Mouse (Mus musculus) embryonic facial prominence, embryonic 14.5 days (tissue): Measurements from ENCODE around the gene Rcc1. TPM values are rescaled to one million over a fixed set of nuclear protein-coding genes. Genes with fewer than 3 reads are reported as not detected.

Experiments used
- ATAC-seq: fragments of 200-750 bp; cut with Nextera tagmentation; 2 replicates; pipeline ENCODE4 v1.8.0; 2017; ENCODE audit warnings: low read depth, moderate number of reproducible peaks, moderate TSS enrichment
- DNase-seq: peaks from one replicate; pipeline ENCODE4 v3.0.0-alpha.2; 2015; ENCODE audit warnings: low spot score
- H3K27ac ChIP-seq: fragments of 300-500 bp; sonication (generic); replicated peaks from 2 replicates; pipeline ENCODE4 v1.5.1; 2014; ENCODE audit warnings: low read depth, mild to moderate bottlenecking, low read length, moderate library complexity
- H3K27me3 ChIP-seq: fragments of 300-500 bp; sonication (generic); replicated peaks from 2 replicates; pipeline ENCODE4 v1.6.1; 2014; ENCODE audit warnings: low read length; ENCODE audit not compliant: control insufficient read depth, insufficient read depth
- H3K36me3 ChIP-seq: fragments of 300-500 bp; sonication (generic); 2 replicates; pipeline ENCODE4 v1.6.1; 2014; ENCODE audit warnings: low read length, mixed read lengths; ENCODE audit not compliant: control insufficient read depth, insufficient read depth
- H3K4me1 ChIP-seq: fragments of 300-500 bp; sonication (generic); 2 replicates; pipeline ENCODE4 v1.6.1; 2014; ENCODE audit warnings: antibody characterized with exemption, low read length; ENCODE audit not compliant: control insufficient read depth, insufficient read depth
- H3K4me2 ChIP-seq: fragments of 300-500 bp; sonication (generic); 2 replicates; pipeline ENCODE4 v1.6.1; 2014; ENCODE audit warnings: low read depth, mild to moderate bottlenecking, low read length, moderate library complexity, mixed read lengths
- H3K4me3 ChIP-seq: fragments of 300-500 bp; sonication (generic); 2 replicates; pipeline ENCODE4 v1.5.1; 2014; ENCODE audit warnings: low read depth, mild to moderate bottlenecking, low read length
- H3K9ac ChIP-seq: fragments of 300-500 bp; sonication (generic); 2 replicates; pipeline ENCODE4 v1.6.1; 2014; ENCODE audit warnings: low read depth, mild to moderate bottlenecking, low read length, moderate library complexity, mixed read lengths
- H3K9me3 ChIP-seq: fragments of 300-500 bp; sonication (generic); 2 replicates; pipeline ENCODE4 v1.6.1; 2016; ENCODE audit warnings: low read length; ENCODE audit not compliant: control insufficient read depth
- WGBS: fragments of 180-500 bp; shearing (Covaris S2); extraction: QIAGEN DNeasy Blood & Tissue Kit; methylation state at CpG from one replicate; pipeline ENCODE4 v1.1.7; 2014; 5-methylcytosine and 5-hydroxymethylcytosine counted together
- polyA plus RNA-seq: library from polyadenylated mRNA; unstranded; fragments of >200 nt; fragmentation: Nextera tagmentation; extraction: Ambion mirVana; gene quantifications from 2 replicates; pipeline ENCODE4 v1.2.1, GENCODE M21; 2014

Rcc1 gene
- polyA plus RNA-seq, 1 experiment from 2014 or later, result 40.4 TPM

- ATAC-seq (no peak), DNase-seq (no peak)
- 90% methylated on average over 18 of the region's 18 CpGs for WGBS
- Histone ChIP-seq H3K4me2 (no peak overlapping the region), H3K27ac (no peak overlapping the region), H3K27me3 (no peaks in the 10 kb centered on the region), H3K4me1 (no peaks in the 10 kb centered on the region), H3K36me3 (peaks cover 84% of the 10 kb centered on the region), H3K4me3 (no peak overlapping the region), H3K9ac (no peak overlapping the region), H3K9me3 (no peaks in the 10 kb centered on the region)
Measured at GRCm38 (mm10) chr4:132367480-132368201, 14.2 kb upstream of the Rcc1 start.

GRCm38 (mm10) chr4:132365450-132366060, 12.2 kb upstream of the Rcc1 start:
- ATAC-seq (no peak), DNase-seq (peak; percentile 56)
- Histone ChIP-seq H3K27ac (no peak overlapping the region), H3K27me3 (no peaks in the 10 kb centered on the region), H3K4me1 (no peaks in the 10 kb centered on the region), H3K4me2 (no peak overlapping the region), H3K9me3 (no peaks in the 10 kb centered on the region), H3K36me3 (peaks cover 87% of the 10 kb centered on the region), H3K9ac (no peak overlapping the region), H3K4me3 (no peak overlapping the region)
- 56% methylated on average over 13 of the region's 13 CpGs for WGBS

- H3K4me1 ChIP-seq, result no peaks in the 10 kb centered on the region
- H3K27ac ChIP-seq, result no peak overlapping the region
- H3K4me3 ChIP-seq, result no peak overlapping the region
- H3K9me3 ChIP-seq, result no peaks in the 10 kb centered on the region
- ATAC-seq, result no peak
- H3K4me2 ChIP-seq, result no peak overlapping the region
- 98% methylated on average over 11 of the region's 11 CpGs for WGBS
- H3K36me3 ChIP-seq, result peaks cover 88% of the 10 kb centered on the region
- no peaks in the 10 kb centered on the region for H3K27me3 ChIP-seq
- no peak for DNase-seq
- H3K9ac ChIP-seq, result no peak overlapping the region
Measured at GRCm38 (mm10) chr4:132363487-132363886, 10.1 kb upstream of the Rcc1 start.

GRCm38 (mm10) chr4:132359510-132359909, 6.1 kb upstream of the Rcc1 start:
- peaks cover 75% of the 10 kb centered on the region for H3K36me3 ChIP-seq
- no peak for ATAC-seq

GRCm38 (mm10) chr4:132356170-132356569, 2.8 kb upstream of the Rcc1 start:
- no peaks in the 10 kb centered on the region for H3K9me3 ChIP-seq
- no peak overlapping the region for H3K4me3 ChIP-seq
- DNase-seq, result no peak
- no peak for ATAC-seq
- H3K36me3 ChIP-seq, result peaks cover 61% of the 10 kb centered on the region
- H3K27me3 ChIP-seq, result no peaks in the 10 kb centered on the region
- peaks cover 9% of the 10 kb centered on the region for H3K4me1 ChIP-seq
- no peak overlapping the region for H3K4me2 ChIP-seq
- H3K27ac ChIP-seq, result no peak overlapping the region
- H3K9ac ChIP-seq, result no peak overlapping the region
- WGBS, result 38% methylated on average over 12 of the region's 12 CpGs

More at GRCm38 (mm10) chr4:132359510-132359909, 6.1 kb upstream of the Rcc1 start:
- Histone ChIP-seq H3K27me3 (no peaks in the 10 kb centered on the region), H3K4me3 (no peak overlapping the region), H3K4me1 (no peaks in the 10 kb centered on the region), H3K4me2 (no peak overlapping the region), H3K9ac (no peak overlapping the region), H3K27ac (no peak overlapping the region), H3K9me3 (no peaks in the 10 kb centered on the region)
- no peak for DNase-seq
- 94% methylated on average over 4 of the region's 4 CpGs for WGBS

- no peak overlapping the region for H3K4me2 ChIP-seq
- H3K36me3 ChIP-seq, result peaks cover 61% of the 10 kb centered on the region
- no peak overlapping the region for H3K4me3 ChIP-seq
- H3K27ac ChIP-seq, result no peak overlapping the region
- WGBS, result 90% methylated on average over 3 of the region's 3 CpGs
- no peak overlapping the region for H3K9ac ChIP-seq
- H3K9me3 ChIP-seq, result no peaks in the 10 kb centered on the region
- DNase-seq, result no peak
- no peaks in the 10 kb centered on the region for H3K27me3 ChIP-seq
- H3K4me1 ChIP-seq, result peaks cover 10% of the 10 kb centered on the region
- no peak for ATAC-seq
Measured at GRCm38 (mm10) chr4:132355403-132355802, 2.0 kb upstream of the Rcc1 start.

GRCm38 (mm10) chr4:132354571-132354970, 1.2 kb upstream of the Rcc1 start:
- Histone ChIP-seq H3K9me3 (no peaks in the 10 kb centered on the region), H3K4me3 (no peak overlapping the region), H3K27ac (no peak overlapping the region), H3K9ac (no peak overlapping the region), H3K4me1 (peaks cover 10% of the 10 kb centered on the region), H3K4me2 (no peak overlapping the region), H3K36me3 (peaks cover 55% of the 10 kb centered on the region), H3K27me3 (no peaks in the 10 kb centered on the region)
- no peak for ATAC-seq
- 86% methylated on average over 4 of the region's 4 CpGs for WGBS
- no peak for DNase-seq

GRCm38 (mm10) chr4:132352739-132353138, 666 bp downstream of the Rcc1 start:
- under 1% methylated on average over 14 of the region's 14 CpGs for WGBS
- H3K27ac ChIP-seq, result peak overlapping the region; percentile 92
- H3K4me2 ChIP-seq, result peak overlapping the region; percentile 79
- peak overlapping the region; percentile 85 for H3K4me3 ChIP-seq
- H3K4me1 ChIP-seq, result peaks cover 10% of the 10 kb centered on the region
- H3K9me3 ChIP-seq, result no peaks in the 10 kb centered on the region
- ATAC-seq (no peak), DNase-seq (no peak)
- H3K36me3 ChIP-seq, result peaks cover 37% of the 10 kb centered on the region
- H3K27me3 ChIP-seq, result no peaks in the 10 kb centered on the region
- H3K9ac ChIP-seq, result peak overlapping the region; percentile 94

- peak overlapping the region; percentile 85 for H3K4me3 ChIP-seq
- no peaks in the 10 kb centered on the region for H3K9me3 ChIP-seq
- peak overlapping the region; percentile 94; the same call in 1 of the 2 replicates for H3K9ac ChIP-seq
- H3K36me3 ChIP-seq, result peaks cover 26% of the 10 kb centered on the region
- H3K27me3 ChIP-seq, result no peaks in the 10 kb centered on the region
- H3K4me2 ChIP-seq, result peak overlapping the region; percentile 79
- DNase-seq (no peak), ATAC-seq (no peak)
- no peak overlapping the region for H3K27ac ChIP-seq
- H3K4me1 ChIP-seq, result peaks cover 10% of the 10 kb centered on the region
- 42% methylated on average over 1 of the region's 1 CpGs for WGBS
Measured at GRCm38 (mm10) chr4:132351401-132351800, 2.0 kb downstream of the Rcc1 start.
